Mouse (Mus musculus): Measurements from ENCODE around the gene Fam221a.

The Fam221a gene

DNA sequence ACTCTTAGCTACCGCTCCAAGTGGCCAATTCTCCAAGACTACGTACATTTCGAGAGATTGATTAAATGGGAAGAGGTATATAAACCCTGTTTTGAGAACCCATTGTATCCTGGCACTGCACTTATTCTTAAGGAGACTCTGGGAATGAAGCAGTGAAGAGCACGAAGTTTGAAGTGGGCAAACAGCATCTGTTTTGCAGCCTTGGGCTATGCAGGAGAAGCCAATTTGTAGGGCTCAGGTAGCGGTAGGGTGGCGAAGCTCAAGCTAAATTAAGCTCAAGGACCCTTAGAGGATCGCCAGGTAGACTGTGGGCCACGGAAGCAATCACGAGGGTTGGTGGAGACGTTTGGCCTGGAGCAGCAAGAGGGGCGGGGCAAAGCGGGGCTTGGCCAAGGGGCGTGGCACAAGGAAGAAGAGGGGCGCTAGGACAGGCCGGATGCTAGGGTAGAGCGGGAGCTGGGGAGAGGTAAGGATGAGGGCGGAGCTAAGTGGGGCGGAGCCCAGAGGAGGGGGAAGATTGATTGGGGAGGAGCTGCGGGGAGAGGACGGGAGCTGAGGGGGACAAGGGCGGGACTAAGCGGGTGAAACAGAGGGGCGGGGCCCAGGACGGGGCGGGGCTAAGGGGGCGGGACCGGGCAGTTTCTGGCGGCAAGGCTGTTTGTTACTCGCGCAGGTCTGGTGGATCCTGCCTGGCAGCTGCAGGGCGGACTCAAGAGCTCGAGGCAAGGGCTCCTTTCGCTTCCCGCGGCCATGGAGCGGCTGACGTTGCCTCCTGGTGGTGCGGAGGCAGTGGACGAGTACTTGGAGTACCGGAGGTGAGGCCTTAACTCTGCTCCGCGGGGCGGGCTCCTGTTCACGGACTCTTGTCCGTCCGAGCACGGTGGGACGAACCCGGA, at the start of gene Fam221a:
Gene Fam221a (plus strand): TSS at position 581 of the 896 bp plus-strand sequence.
- DNase-seq, result peak; percentile 91

DNA sequence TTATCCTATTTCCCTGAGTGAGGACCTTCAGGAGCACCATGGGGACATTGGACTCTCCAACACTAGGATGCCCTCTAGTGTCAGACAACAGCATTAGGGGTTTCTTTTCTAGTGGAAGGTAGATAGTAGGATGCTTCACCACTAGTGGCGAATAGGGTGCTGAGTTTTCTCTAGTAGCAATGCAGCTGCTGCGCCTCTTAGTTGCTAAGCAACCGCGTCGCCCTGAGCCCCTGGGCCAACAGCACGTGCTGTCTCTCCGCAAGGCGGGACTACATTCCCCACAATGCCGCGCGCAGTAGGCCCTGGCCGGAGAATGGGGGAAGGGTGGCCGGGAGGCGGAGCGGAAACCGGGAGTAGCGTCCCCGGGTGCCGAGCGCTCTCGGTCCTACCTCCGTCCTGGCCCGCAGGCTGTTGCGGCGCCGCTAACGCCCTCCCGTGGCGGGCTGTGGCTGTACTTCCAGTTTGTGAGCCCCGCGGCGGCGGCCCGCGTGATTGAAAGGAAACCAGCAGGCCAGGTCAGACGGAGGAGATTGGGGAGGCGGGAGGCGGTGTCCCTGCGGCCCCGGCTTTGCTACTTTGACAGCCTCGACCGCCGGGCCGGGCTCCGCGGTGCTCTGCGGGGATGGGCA, 48.5 kb upstream of the Fam221a start, which contains the start of gene Ccdc126:
Gene Ccdc126 (plus strand): TSS at position 309 of the 629 bp plus-strand sequence.
- peak; percentile 98 for DNase-seq

DNA sequence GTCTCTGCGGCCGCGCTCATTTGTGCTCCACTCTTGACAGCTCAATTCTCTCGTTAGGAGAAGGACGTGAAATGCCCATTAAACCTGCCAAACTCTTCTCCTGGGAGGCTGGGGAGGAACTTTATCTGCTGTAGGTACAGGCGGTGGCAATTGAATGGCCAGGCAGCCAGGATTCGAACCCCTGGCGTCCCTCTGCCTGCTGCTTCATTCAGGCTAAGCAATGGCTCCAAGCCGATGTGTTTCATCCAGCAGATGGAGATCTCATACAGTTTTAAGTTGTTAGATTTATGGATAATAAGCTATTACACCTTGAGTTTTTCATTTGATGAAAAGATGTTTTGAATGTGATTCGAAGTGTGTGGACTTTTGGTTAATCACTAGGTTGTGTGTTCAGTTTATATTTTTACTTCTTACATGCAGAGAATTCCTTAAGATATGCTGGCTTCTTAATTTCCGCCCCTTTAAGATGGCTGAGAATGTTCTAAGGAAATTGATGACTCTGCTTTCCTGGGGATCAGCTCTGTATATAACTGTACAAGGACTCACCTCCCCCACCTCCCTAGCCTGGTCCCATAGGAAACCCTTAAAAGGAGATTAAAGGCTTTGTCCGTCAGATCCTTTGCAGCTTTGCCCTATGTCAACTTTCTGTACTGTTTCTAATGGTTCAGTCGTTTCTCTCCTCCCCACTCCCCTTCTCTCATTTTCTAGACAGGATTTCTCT, 47.8 kb upstream of the Fam221a start:
- no peak for DNase-seq

DNA sequence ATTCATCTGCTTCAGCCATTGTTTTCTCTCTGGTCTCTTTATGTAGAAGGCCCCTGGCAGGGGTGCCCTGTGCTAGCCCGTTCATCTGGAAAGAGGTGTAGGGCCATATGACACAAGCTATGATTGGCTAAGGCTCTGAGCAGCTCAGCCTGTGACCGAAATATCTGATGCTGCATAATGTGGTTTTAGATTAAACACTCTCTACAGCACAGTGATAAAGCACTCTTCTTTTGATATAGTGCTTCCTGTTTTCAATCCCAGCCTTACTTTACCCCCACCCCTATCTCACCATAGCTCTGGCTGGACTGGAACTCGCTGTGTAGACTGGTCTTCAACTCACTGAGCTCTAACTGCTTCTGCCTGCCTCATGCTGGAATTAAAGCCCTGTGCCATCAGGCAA, 46.2 kb upstream of the Fam221a start:
- DNase-seq, result no peak

DNA sequence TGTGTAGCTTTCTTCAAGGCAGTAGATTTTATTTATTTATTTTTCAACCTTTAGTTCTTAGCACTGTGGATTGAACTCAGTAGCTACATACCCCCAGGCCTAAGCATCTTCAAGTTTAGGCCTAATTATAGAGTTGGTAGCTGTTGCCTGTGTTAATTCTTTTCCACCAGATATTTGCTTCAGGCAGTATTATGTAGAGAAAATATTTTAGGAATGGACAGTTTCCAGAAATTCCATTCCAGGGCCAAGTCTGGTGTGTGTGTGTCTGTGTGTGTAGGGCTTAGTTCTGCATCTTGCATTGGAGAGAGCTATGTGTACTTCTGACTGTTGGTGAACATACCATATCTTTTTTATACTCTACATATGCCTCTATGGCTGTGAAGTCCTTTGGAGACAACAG, 45.5 kb upstream of the Fam221a start:
- no peak for DNase-seq

DNA sequence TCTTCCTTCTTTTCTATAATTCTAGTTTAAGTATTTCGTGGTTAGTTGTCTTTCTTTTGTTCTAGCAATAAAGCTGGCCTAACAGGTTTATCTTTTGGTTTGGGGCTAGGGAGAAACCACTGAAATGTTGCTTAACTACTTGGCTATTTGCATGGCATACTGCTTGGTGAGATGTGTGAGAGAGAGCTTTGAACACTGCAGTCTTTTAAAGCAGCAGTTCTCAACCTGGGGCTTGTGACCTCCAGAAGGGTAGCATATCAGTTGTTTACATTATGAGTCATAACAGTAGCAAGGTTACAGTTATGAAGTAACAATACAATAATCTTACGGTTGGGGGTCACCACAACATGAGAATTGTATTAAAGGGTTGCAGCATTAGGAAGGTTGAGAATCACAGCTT, 44.6 kb upstream of the Fam221a start:
- no peak for DNase-seq

DNA sequence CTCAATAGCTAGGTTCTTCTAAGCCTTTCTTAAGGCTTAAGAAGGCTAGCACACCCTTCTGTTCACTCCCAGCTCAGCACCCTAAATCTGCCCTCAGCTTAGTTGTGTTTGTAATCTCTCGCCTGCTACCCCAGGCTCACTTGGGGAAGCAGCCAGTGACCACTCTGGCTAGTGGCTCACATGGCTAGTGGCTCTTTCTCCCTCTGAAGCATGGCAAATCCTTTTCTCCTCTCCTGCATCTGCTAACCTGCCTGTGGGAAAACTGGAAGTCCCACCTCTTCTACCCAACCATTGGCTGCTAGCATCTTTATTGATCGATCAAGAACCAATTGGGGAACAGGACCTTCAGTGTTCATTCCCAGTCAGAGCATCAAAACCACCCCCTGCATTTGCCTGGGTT, 43.0 kb upstream of the Fam221a start:
- no peak for DNase-seq

DNA sequence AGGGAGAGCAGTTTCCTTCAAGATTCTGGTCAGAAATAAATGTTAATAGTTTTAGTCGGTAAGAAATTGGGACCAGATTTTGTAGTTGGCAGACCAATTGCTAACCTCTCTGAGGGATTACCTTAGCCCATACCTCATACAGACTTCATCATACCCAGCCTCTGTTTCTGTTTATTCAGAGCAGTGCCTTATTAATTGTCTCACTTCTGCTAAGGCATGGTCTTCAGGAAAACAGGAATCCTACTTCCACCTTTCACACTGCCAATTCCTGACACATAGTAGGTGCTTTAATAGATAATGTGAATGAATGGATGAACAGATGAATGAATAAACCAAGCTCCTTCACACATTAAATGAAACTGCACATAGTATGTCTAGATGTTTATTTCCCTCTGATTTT, 42.2 kb upstream of the Fam221a start:
- DNase-seq, result no peak

- DNase-seq, result no peak
These were observed 40.7 kb upstream of the Fam221a start for GRCm38 (mm10) chr6:49326846-49327245.

GRCm38 (mm10) chr6:49331369-49332059, 36.0 kb upstream of the Fam221a start:
- DNase-seq, result no peak

GRCm38 (mm10) chr6:49332060-49332370, 35.5 kb upstream of the Fam221a start:
- no peak for DNase-seq

- DNase-seq, result no peak
These were observed 29.0 kb upstream of the Fam221a start for GRCm38 (mm10) chr6:49338566-49338965.

DNA sequence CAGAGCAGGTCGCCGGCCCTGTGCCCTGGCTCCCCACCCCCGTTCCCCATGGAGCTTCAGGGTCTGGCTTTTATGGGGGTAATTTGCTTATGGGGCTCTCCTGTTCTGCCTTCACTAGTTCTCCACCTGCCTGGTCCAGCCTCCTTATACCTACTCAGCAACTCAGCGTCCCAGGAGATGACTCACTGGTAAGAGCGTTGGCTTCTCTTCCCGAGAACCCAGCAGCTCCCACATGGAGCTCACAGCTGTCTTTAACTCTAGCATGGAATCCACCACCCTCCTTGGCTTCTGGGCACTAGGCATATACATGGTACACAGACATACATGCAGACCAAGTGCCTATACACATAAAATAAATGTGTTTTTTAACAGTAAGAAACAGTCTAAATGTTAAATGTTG, 28.4 kb upstream of the Fam221a start:
- DNase-seq, result no peak

GRCm38 (mm10) chr6:49343737-49344469, 23.6 kb upstream of the Fam221a start:
- DNase-seq, result no peak

GRCm38 (mm10) chr6:49349826-49350225, 17.7 kb upstream of the Fam221a start:
- peak; percentile 94 for DNase-seq

- DNase-seq, result no peak
These were observed 12.9 kb upstream of the Fam221a start for GRCm38 (mm10) chr6:49354613-49355012.

DNA sequence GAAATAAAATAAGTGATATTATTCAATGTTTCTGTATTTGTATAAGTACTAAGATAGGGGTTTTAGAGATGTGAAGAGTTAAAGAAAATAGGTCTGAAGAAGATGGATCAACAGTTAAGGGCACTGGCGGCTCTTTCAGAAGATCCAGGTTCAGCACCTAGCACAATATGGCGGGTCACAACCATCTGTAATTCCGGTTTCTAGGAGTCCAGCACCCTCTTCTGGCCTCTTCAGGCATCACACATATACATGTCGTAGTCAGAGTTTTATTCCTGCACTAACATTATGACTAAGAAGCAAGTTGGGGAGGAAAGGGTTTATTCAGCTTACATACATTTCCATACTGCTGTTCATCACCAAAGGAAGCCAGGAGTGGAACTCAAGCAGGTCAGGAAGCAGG, 12.4 kb upstream of the Fam221a start:
- DNase-seq, result no peak

DNA sequence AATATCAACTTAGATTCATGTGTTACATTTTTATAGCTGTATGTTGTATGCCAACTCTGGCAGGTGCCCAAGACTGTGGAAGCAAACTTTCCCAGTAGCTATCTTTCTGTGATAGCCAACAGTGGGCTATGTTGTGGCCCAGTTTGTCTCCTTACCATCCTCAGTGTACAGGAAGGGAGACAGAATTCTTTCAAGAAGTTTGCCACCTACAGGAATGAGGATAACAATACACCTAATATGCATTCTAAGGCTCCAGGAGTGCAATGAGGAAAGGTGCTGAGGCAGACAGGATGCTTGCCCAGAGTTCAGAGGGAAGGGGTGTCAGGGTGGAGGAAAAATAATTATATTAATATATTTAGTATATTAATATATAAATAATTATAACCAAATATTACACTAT, 7.1 kb upstream of the Fam221a start:
- no peak for DNase-seq

- DNase-seq, result no peak
These were observed 673 bp downstream of the Fam221a start for GRCm38 (mm10) chr6:49368212-49368611.

DNA sequence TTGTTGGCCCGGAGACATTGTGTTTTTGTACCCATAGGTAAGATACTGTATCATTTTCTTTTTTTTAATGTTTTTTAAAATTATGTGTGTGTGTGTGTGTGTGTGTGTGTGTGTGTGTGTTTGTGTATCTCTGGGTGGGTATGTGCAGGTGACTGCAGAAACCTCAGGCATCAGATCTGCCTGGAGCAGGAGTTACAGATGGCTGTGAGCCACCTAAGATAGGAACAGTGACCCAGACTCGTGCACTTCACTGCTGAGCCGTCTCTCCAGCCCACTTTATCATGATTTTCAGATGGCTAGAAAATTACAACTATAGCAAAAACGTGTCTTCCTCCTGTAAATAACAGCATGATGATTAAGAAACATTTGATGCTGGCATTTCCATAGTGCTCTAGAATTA, 5.2 kb downstream of the Fam221a start:
- no peak for DNase-seq

- DNase-seq, result no peak
These were observed 6.4 kb downstream of the Fam221a start for GRCm38 (mm10) chr6:49373943-49374342.

DNA sequence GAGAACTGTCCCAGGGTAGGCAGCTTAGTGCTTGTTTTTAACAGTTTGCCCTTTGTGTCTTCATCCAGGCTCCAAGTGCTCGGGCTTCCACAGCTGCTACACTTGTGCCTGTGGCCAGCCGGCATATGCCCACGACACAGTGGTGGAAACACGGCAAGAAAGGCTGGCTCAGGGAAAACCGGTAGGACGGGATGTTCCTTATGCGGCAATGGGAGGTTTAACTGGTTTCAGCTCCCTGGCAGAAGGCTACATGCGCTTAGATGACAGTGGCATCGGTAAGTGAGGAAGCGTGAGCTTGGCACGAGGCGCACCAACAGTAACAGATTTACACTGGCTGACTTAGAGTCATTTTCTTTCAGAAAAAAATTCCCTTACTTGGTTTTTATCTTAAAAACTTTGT, 10.8 kb downstream of the Fam221a start:
- DNase-seq, result no peak

- DNase-seq, result no peak
These were observed 26.7 kb downstream of the Fam221a start for GRCm38 (mm10) chr6:49394276-49394675.
